Mouse (Mus musculus): ENCODE measurements around the gene Apol6. TPM values are rescaled to one million over a fixed set of nuclear protein-coding genes. Genes with fewer than 3 reads are reported as not detected.

Apol6 gene
- polyA plus RNA-seq (2016; fragmentation: Nextera tagmentation; extraction: Ambion mirVana) = 0.09 TPM in 1 of 2 replicates, not detected in the other

GRCm38 (mm10) chr15:77044597-77045320 is at the start of gene Apol6:
TSS of gene Apol6 (plus strand) at chr15:77044729.
- Histone ChIP-seq H3K27ac (no peak within 1 kb of the TSS), H3K27me3 (no peaks in the 10 kb centered on the region), H3K9ac (no peak within 1 kb of the TSS), H3K4me2 (replicated peaks) (no peak within 1 kb of the TSS), H3K4me1 (peaks cover 22% of the 10 kb centered on the region), H3K9me3 (no peaks in the 10 kb centered on the region), H3K4me3 (no peak within 1 kb of the TSS), H3K36me3 (no peaks in the 10 kb centered on the region)
- no peak for ATAC-seq (ENCODE audit: insufficient number of reproducible peaks, insufficient read depth, low FRiP score, low TSS enrichment)
- WGBS = 82% methylated on average over 12 of the region's 12 CpGs

GRCm38 (mm10) chr15:76998048-76998447 is 46.5 kb upstream of the Apol6 start:
- H3K27ac ChIP-seq = no peak overlapping the region
- H3K9me3 ChIP-seq = no peaks in the 10 kb centered on the region
- 73% methylated on average over 2 of the region's 2 CpGs for WGBS
- H3K4me3 ChIP-seq = no peak overlapping the region
- H3K27me3 ChIP-seq = peaks cover 10% of the 10 kb centered on the region; the same call in 1 of the 2 replicates
- no peak for ATAC-seq (ENCODE audit: insufficient number of reproducible peaks, insufficient read depth, low FRiP score, low TSS enrichment)
- H3K9ac ChIP-seq = no peak overlapping the region
- H3K36me3 ChIP-seq = no peaks in the 10 kb centered on the region
- 0 out of 2 replicates have a peak, but pooled peaks cover 5% of the 10 kb centered on the region for H3K4me1 ChIP-seq
- no peak overlapping the region for H3K4me2 ChIP-seq (replicated peaks)

GRCm38 (mm10) chr15:76998878-76999588 is 45.5 kb upstream of the Apol6 start:
- Histone ChIP-seq H3K27me3 (peaks cover 10% of the 10 kb centered on the region; the same call in 1 of the 2 replicates), H3K4me1 (0 out of 2 replicates have a peak, but pooled peaks cover 5% of the 10 kb centered on the region), H3K27ac (no peak overlapping the region), H3K36me3 (no peaks in the 10 kb centered on the region), H3K9me3 (no peaks in the 10 kb centered on the region), H3K4me2 (replicated peaks) (no peak overlapping the region; the same call in 1 of the 2 replicates), H3K4me3 (no peak overlapping the region), H3K9ac (no peak overlapping the region)
- WGBS = 46% methylated on average over 21 of the region's 21 CpGs
- no peak for ATAC-seq (ENCODE audit: insufficient number of reproducible peaks, insufficient read depth, low FRiP score, low TSS enrichment)

- ATAC-seq (ENCODE audit: insufficient number of reproducible peaks, insufficient read depth, low FRiP score, low TSS enrichment) = no peak
- Histone ChIP-seq H3K4me1 (peaks cover 5% of the 10 kb centered on the region; the same call in 1 of the 2 replicates), H3K4me3 (no peak overlapping the region), H3K27me3 (peaks cover 10% of the 10 kb centered on the region; the same call in 1 of the 2 replicates), H3K9ac (no peak overlapping the region), H3K4me2 (replicated peaks) (no peak overlapping the region), H3K9me3 (no peaks in the 10 kb centered on the region), H3K27ac (no peak overlapping the region), H3K36me3 (no peaks in the 10 kb centered on the region)
- 95% methylated on average over 3 of the region's 3 CpGs for WGBS
Observed at GRCm38 (mm10) chr15:77003173-77003867, 41.2 kb upstream of the Apol6 start.

- 16% methylated on average over 3 of the region's 3 CpGs for WGBS
- Histone ChIP-seq H3K9ac (no peak overlapping the region), H3K4me1 (peaks cover under 1% of the 10 kb centered on the region; the same call in 1 of the 2 replicates), H3K27ac (no peak overlapping the region), H3K9me3 (no peaks in the 10 kb centered on the region), H3K27me3 (peaks cover 6% of the 10 kb centered on the region; the same call in 1 of the 2 replicates), H3K4me3 (no peak overlapping the region), H3K4me2 (replicated peaks) (no peak overlapping the region), H3K36me3 (no peaks in the 10 kb centered on the region)
- ATAC-seq (ENCODE audit: insufficient number of reproducible peaks, insufficient read depth, low FRiP score, low TSS enrichment) = no peak
Observed at GRCm38 (mm10) chr15:77003868-77004215, 40.7 kb upstream of the Apol6 start.

- no peak overlapping the region for H3K4me3 ChIP-seq
- no peak overlapping the region for H3K27ac ChIP-seq
- WGBS = 89% methylated on average over 6 of the region's 6 CpGs
- ATAC-seq (ENCODE audit: insufficient number of reproducible peaks, insufficient read depth, low FRiP score, low TSS enrichment) = no peak
- no peaks in the 10 kb centered on the region for H3K27me3 ChIP-seq
- H3K4me1 ChIP-seq = peaks cover 9% of the 10 kb centered on the region
- no peak overlapping the region for H3K4me2 ChIP-seq (replicated peaks)
- H3K36me3 ChIP-seq = no peaks in the 10 kb centered on the region
- H3K9me3 ChIP-seq = no peaks in the 10 kb centered on the region
- no peak overlapping the region for H3K9ac ChIP-seq
Observed at GRCm38 (mm10) chr15:77008851-77009250, 35.7 kb upstream of the Apol6 start.

GRCm38 (mm10) chr15:77013753-77014241 is 30.7 kb upstream of the Apol6 start:
- ATAC-seq (ENCODE audit: insufficient number of reproducible peaks, insufficient read depth, low FRiP score, low TSS enrichment) = no peak
- 8% methylated on average over 15 of the region's 15 CpGs for WGBS
- Histone ChIP-seq H3K4me1 (peaks cover 18% of the 10 kb centered on the region), H3K36me3 (no peaks in the 10 kb centered on the region), H3K27me3 (no peaks in the 10 kb centered on the region), H3K27ac (peak overlapping the region; percentile 70), H3K9me3 (no peaks in the 10 kb centered on the region), H3K4me3 (no peak overlapping the region), H3K9ac (peak overlapping the region; percentile 29; the same call in 1 of the 2 replicates), H3K4me2 (replicated peaks) (peak overlapping the region; percentile 20; the same call in 1 of the 2 replicates)

- no peaks in the 10 kb centered on the region for H3K27me3 ChIP-seq
- peak overlapping the region; percentile 70; the same call in 1 of the 2 replicates for H3K27ac ChIP-seq
- peaks cover 18% of the 10 kb centered on the region for H3K4me1 ChIP-seq
- H3K36me3 ChIP-seq = no peaks in the 10 kb centered on the region
- no peak for ATAC-seq (ENCODE audit: insufficient number of reproducible peaks, insufficient read depth, low FRiP score, low TSS enrichment)
- H3K4me2 ChIP-seq (replicated peaks) = 0 out of 2 replicates have a peak overlapping the region, but pooled peaks have one; percentile 20
- H3K9me3 ChIP-seq = no peaks in the 10 kb centered on the region
- H3K9ac ChIP-seq = no peak overlapping the region
- 43% methylated on average over 6 of the region's 6 CpGs for WGBS
- no peak overlapping the region for H3K4me3 ChIP-seq
Observed at GRCm38 (mm10) chr15:77014431-77014830, 30.1 kb upstream of the Apol6 start.

GRCm38 (mm10) chr15:77014985-77015384 is 29.5 kb upstream of the Apol6 start:
- no peaks in the 10 kb centered on the region for H3K9me3 ChIP-seq
- no peaks in the 10 kb centered on the region for H3K27me3 ChIP-seq
- H3K27ac ChIP-seq = peak overlapping the region; percentile 65; the same call in 1 of the 2 replicates
- 67% methylated on average over 4 of the region's 4 CpGs for WGBS
- no peaks in the 10 kb centered on the region for H3K36me3 ChIP-seq
- H3K4me2 ChIP-seq (replicated peaks) = no peak overlapping the region
- H3K9ac ChIP-seq = no peak overlapping the region
- no peak overlapping the region for H3K4me3 ChIP-seq
- no peak for ATAC-seq (ENCODE audit: insufficient number of reproducible peaks, insufficient read depth, low FRiP score, low TSS enrichment)
- H3K4me1 ChIP-seq = peaks cover 18% of the 10 kb centered on the region

- Histone ChIP-seq H3K27ac (no peak overlapping the region), H3K4me3 (no peak overlapping the region), H3K4me2 (replicated peaks) (no peak overlapping the region), H3K4me1 (peaks cover 18% of the 10 kb centered on the region), H3K9me3 (no peaks in the 10 kb centered on the region), H3K27me3 (no peaks in the 10 kb centered on the region), H3K36me3 (no peaks in the 10 kb centered on the region), H3K9ac (no peak overlapping the region)
- WGBS = 86% methylated on average over 6 of the region's 6 CpGs
- no peak for ATAC-seq (ENCODE audit: insufficient number of reproducible peaks, insufficient read depth, low FRiP score, low TSS enrichment)
Observed at GRCm38 (mm10) chr15:77016509-77016908, 28.0 kb upstream of the Apol6 start.

GRCm38 (mm10) chr15:77017897-77018296 is 26.6 kb upstream of the Apol6 start:
- H3K36me3 ChIP-seq = no peaks in the 10 kb centered on the region
- H3K9me3 ChIP-seq = no peaks in the 10 kb centered on the region
- no peaks in the 10 kb centered on the region for H3K27me3 ChIP-seq
- no peak overlapping the region for H3K4me2 ChIP-seq (replicated peaks)
- H3K9ac ChIP-seq = no peak overlapping the region
- no peak for ATAC-seq (ENCODE audit: insufficient number of reproducible peaks, insufficient read depth, low FRiP score, low TSS enrichment)
- no peak overlapping the region for H3K4me3 ChIP-seq
- peaks cover 18% of the 10 kb centered on the region for H3K4me1 ChIP-seq
- H3K27ac ChIP-seq = no peak overlapping the region

Data from embryonic facial prominence, embryonic 12.5 days (tissue).